In genomic region chr16:20714307-20715080, GRCm38 (mm10) we compare ENCODE assay signal across 8 mouse cellular contexts. TPM values are rescaled to one million over a fixed set of nuclear protein-coding genes. Genes with fewer than 3 reads are reported as not detected.
DNase-seq lines count a peak whose midpoint lies in the region; ATAC-seq and TF ChIP-seq lines count a peak whose summit lies in the region.

No protein-coding gene starts in this region.

- 44% methylated on average over 11 of the region's 11 CpGs for WGBS in embryonic facial prominence, embryonic 13.5 days
- 45% methylated on average over 11 of the region's 11 CpGs for WGBS in limb, embryonic 11.5 days
- WGBS in small intestine, adult 2 months = 24% methylated on average over 11 of the region's 11 CpGs

- no peaks in the 10 kb centered on the region for H3K27me3 ChIP-seq in embryonic facial prominence, embryonic 13.5 days
- no peaks in the 10 kb centered on the region for H3K27me3 ChIP-seq in limb, embryonic 11.5 days (ENCODE audit: control insufficient read depth, insufficient read depth, low read length)
- H3K27me3 ChIP-seq in small intestine, adult 2 months (ENCODE audit: control insufficient read depth, insufficient read depth, low read length) = no peaks in the 10 kb centered on the region

- no peak for TF ChIP-seq CTCF in layer of hippocampus, adult 2 months (conservative IDR thresholded peaks at IDR 0.05)
- TF ChIP-seq CTCF in small intestine, adult 2 months (IDR thresholded peaks at IDR 0.05; ENCODE audit: extremely low read depth, insufficient read length, insufficient replicate concordance, low read depth, low read length) = no peak

- TF ChIP-seq POLR2A in small intestine, adult 2 months (IDR thresholded peaks at IDR 0.05; ENCODE audit: low read depth, low read length) = no peak

- peak overlapping the region; percentile 88 for H3K9ac ChIP-seq in embryonic facial prominence, embryonic 13.5 days
- H3K9ac ChIP-seq in limb, embryonic 11.5 days (ENCODE audit: low read length) = no peak overlapping the region

- H3K36me3 ChIP-seq in embryonic facial prominence, embryonic 13.5 days = peaks cover 36% of the 10 kb centered on the region
- peaks cover 14% of the 10 kb centered on the region for H3K36me3 ChIP-seq in limb, embryonic 11.5 days (ENCODE audit: control insufficient read depth, insufficient read depth, low read length)
- H3K36me3 ChIP-seq in small intestine, adult 2 months (ENCODE audit: control insufficient read depth, insufficient read depth, low read length) = peaks cover 27% of the 10 kb centered on the region

- peak overlapping the region; percentile 90 for H3K4me2 ChIP-seq in embryonic facial prominence, embryonic 13.5 days
- H3K4me2 ChIP-seq in limb, embryonic 11.5 days (ENCODE audit: low read depth, severe bottlenecking) = peak overlapping the region; percentile 72

- no peaks in the 10 kb centered on the region for H3K9me3 ChIP-seq in embryonic facial prominence, embryonic 13.5 days
- H3K9me3 ChIP-seq in limb, embryonic 11.5 days (ENCODE audit: control insufficient read depth, low read length) = no peaks in the 10 kb centered on the region

- peaks cover 34% of the 10 kb centered on the region for H3K4me1 ChIP-seq in embryonic facial prominence, embryonic 13.5 days
- peaks cover 22% of the 10 kb centered on the region for H3K4me1 ChIP-seq in limb, embryonic 11.5 days (ENCODE audit: control insufficient read depth, insufficient read depth, low read length)
- peaks cover 6% of the 10 kb centered on the region for H3K4me1 ChIP-seq in small intestine, adult 2 months (ENCODE audit: control insufficient read depth, insufficient read depth, insufficient read length, low read length)

- ATAC-seq in embryonic facial prominence, embryonic 13.5 days (ENCODE audit: insufficient number of reproducible peaks, insufficient read depth, low FRiP score, low TSS enrichment, low read depth) = no peak
- ATAC-seq in limb, embryonic 11.5 days (ENCODE audit: insufficient number of reproducible peaks, low FRiP score, low TSS enrichment, low read depth) = no peak

- DNase-seq in layer of hippocampus, adult 2 months (ENCODE audit: low spot score in 2 of 2) = no peak
- DNase-seq in layer of hippocampus, adult 8-10 months (ENCODE audit: low spot score in 2 of 2) = no peak
- DNase-seq in limb, embryonic 11.5 days (ENCODE audit: low spot score) = no peak
- no peak for DNase-seq in yolk sac, embryonic 10.5 days (ENCODE audit: low spot score)
- no peak for DNase-seq in lung, postnatal 4 days
- DNase-seq in gastrocnemius, postnatal 4 days (ENCODE audit: low spot score in 2 of 2) = no peak

- H3K4me3 ChIP-seq in layer of hippocampus, adult 2 months = peak overlapping the region; percentile 74
- H3K4me3 ChIP-seq in embryonic facial prominence, embryonic 13.5 days = peak overlapping the region; percentile 70
- H3K4me3 ChIP-seq in limb, embryonic 11.5 days (ENCODE audit: low read depth, low read length) = peak overlapping the region; percentile 49; the same call in 1 of the 2 replicates
- H3K4me3 ChIP-seq in small intestine, adult 2 months (ENCODE audit: low read depth, low read length) = peak overlapping the region; percentile 79

- H3K27ac ChIP-seq in layer of hippocampus, adult 2 months = peak overlapping the region; percentile 94
- no peak overlapping the region for H3K27ac ChIP-seq in embryonic facial prominence, embryonic 13.5 days
- H3K27ac ChIP-seq in limb, embryonic 11.5 days (replicated peaks; ENCODE audit: low read depth, low read length) = no peak overlapping the region
- H3K27ac ChIP-seq in small intestine, adult 2 months (ENCODE audit: insufficient read depth, low read depth, low read length) = peak overlapping the region; percentile 91

RNA-seq across cellular contexts. Expression of gene Polr2h, which starts 3.0 kb away (rescaled TPM):
- total RNA-seq in layer of hippocampus, adult 2 months (2021) = 10 to 100 TPM; 26.1 TPM
- 10 to 100 TPM; 18.6 to 29.3 (median 22.7) TPM for total RNA-seq in layer of hippocampus, adult 8-10 months (2022)
- polyA plus RNA-seq in embryonic facial prominence, embryonic 13.5 days (2015; fragmentation: Nextera tagmentation; extraction: Ambion mirVana) = 110 and 112 TPM in 2 replicates
- polyA plus RNA-seq in limb, embryonic 11.5 days (2014; fragmentation: Nextera tagmentation; extraction: Ambion mirVana) = 136 and 140 TPM in 2 replicates
- polyA plus RNA-seq in small intestine, adult 2 months (2012; rRNA removed) = 4.3 and 10.6 TPM in 2 replicates
- 10 to 100 TPM; 20.1 to 20.6 TPM for total RNA-seq in gastrocnemius, postnatal 4 days (2021)

RNA-seq across cellular contexts. Expression of gene Clcn2, which starts 3.1 kb away (rescaled TPM):
- 10 to 100 TPM; 74.2 to 79.5 TPM for total RNA-seq in layer of hippocampus, adult 2 months (2021)
- 100 to 1,000 TPM in 1 of 4 experiments, 10 to 100 TPM in 3; 83.1 to 103 (median 87.5) TPM for total RNA-seq in layer of hippocampus, adult 8-10 months (2022)
- polyA plus RNA-seq in embryonic facial prominence, embryonic 13.5 days (2015; fragmentation: Nextera tagmentation; extraction: Ambion mirVana) = 15.7 and 18.9 TPM in 2 replicates
- 21.0 and 23.1 TPM in 2 replicates for polyA plus RNA-seq in limb, embryonic 11.5 days (2014; fragmentation: Nextera tagmentation; extraction: Ambion mirVana)
- 102 and 218 TPM in 2 replicates for polyA plus RNA-seq in small intestine, adult 2 months (2012; rRNA removed)
- 1 to 10 TPM; 4.5 to 4.9 TPM for total RNA-seq in gastrocnemius, postnatal 4 days (2021)

RNA-seq across cellular contexts. Expression of gene Chrd, which starts 18.4 kb away (rescaled TPM):
- 10 to 100 TPM; 87.0 to 90.7 TPM for total RNA-seq in layer of hippocampus, adult 2 months (2021)
- 100 to 1,000 TPM in 2 of 4 experiments, 10 to 100 TPM in 2; 77.0 to 106 (median 95.3) TPM for total RNA-seq in layer of hippocampus, adult 8-10 months (2022)
- polyA plus RNA-seq in embryonic facial prominence, embryonic 13.5 days (2015; fragmentation: Nextera tagmentation; extraction: Ambion mirVana) = 3.4 and 4.5 TPM in 2 replicates
- polyA plus RNA-seq in limb, embryonic 11.5 days (2014; fragmentation: Nextera tagmentation; extraction: Ambion mirVana) = 2.0 and 3.4 TPM in 2 replicates
- 2.2 and 3.3 TPM in 2 replicates for polyA plus RNA-seq in small intestine, adult 2 months (2012; rRNA removed)
- 10 to 100 TPM; 10.6 to 10.7 TPM for total RNA-seq in gastrocnemius, postnatal 4 days (2021)

RNA-seq across cellular contexts. Expression of gene Thpo, which starts 19.8 kb away (rescaled TPM):
- total RNA-seq in layer of hippocampus, adult 2 months (2021) = 10 to 100 TPM; 12.5 to 16.2 TPM
- 10 to 100 TPM in 3 of 4 experiments, 1 to 10 TPM in 1; 9.9 to 15.1 (median 13.2) TPM for total RNA-seq in layer of hippocampus, adult 8-10 months (2022)
- polyA plus RNA-seq in embryonic facial prominence, embryonic 13.5 days (2015; fragmentation: Nextera tagmentation; extraction: Ambion mirVana) = 1.00 and 1.2 TPM in 2 replicates
- 0.28 and 0.71 TPM in 2 replicates for polyA plus RNA-seq in limb, embryonic 11.5 days (2014; fragmentation: Nextera tagmentation; extraction: Ambion mirVana)
- 2.0 and 4.0 TPM in 2 replicates for polyA plus RNA-seq in small intestine, adult 2 months (2012; rRNA removed)
- 1 to 10 TPM; 1.5 to 1.7 TPM for total RNA-seq in gastrocnemius, postnatal 4 days (2021)

RNA-seq across cellular contexts. Expression of gene Fam131a, which starts 21.5 kb away (rescaled TPM):
- 100 to 1,000 TPM; 450 to 457 TPM for total RNA-seq in layer of hippocampus, adult 2 months (2021)
- 100 to 1,000 TPM; 395 to 431 (median 412) TPM for total RNA-seq in layer of hippocampus, adult 8-10 months (2022)
- polyA plus RNA-seq in embryonic facial prominence, embryonic 13.5 days (2015; fragmentation: Nextera tagmentation; extraction: Ambion mirVana) = 7.0 and 7.2 TPM in 2 replicates
- polyA plus RNA-seq in limb, embryonic 11.5 days (2014; fragmentation: Nextera tagmentation; extraction: Ambion mirVana) = 3.5 and 4.1 TPM in 2 replicates
- 2.5 and 3.9 TPM in 2 replicates for polyA plus RNA-seq in small intestine, adult 2 months (2012; rRNA removed)
- total RNA-seq in gastrocnemius, postnatal 4 days (2021) = 10 to 100 TPM; 40.5 to 44.9 TPM

Comparison
In these comparisons a context has a peak if more than half of its experiments do, and no peak if none do; other contexts are left out.
1. H3K27ac ChIP-seq: peak in layer of hippocampus, adult 2 months (single experiment) and small intestine, adult 2 months (single experiment); none in embryonic facial prominence, embryonic 13.5 days (single experiment) and limb, embryonic 11.5 days (single experiment).
2. RNA of gene Clcn2, which starts 3.1 kb away (total RNA-seq): 83.1 to 103 TPM in layer of hippocampus, adult 8-10 months and 74.2 to 79.5 TPM in layer of hippocampus, adult 2 months; 4.5 to 4.9 TPM in gastrocnemius, postnatal 4 days; every median in the first group is over 10 times any median in the second.
3. RNA of gene Chrd, which starts 18.4 kb away (total RNA-seq): 77.0 to 106 TPM in layer of hippocampus, adult 8-10 months and 87.0 to 90.7 TPM in layer of hippocampus, adult 2 months; 10.6 to 10.7 TPM in gastrocnemius, postnatal 4 days; every median in the first group is over 4 times any median in the second.
4. Peak in every context shown above with its lines, with median percentiles within 50 percentile points of each other: H3K4me3 ChIP-seq.